Mouse (Mus musculus): Measurements from ENCODE around the gene Heatr3.

GRCm38 (mm10) chr8:88109241-88109640 lies 28.4 kb upstream of the Heatr3 start:
- TF ChIP-seq POLR2A (IDR thresholded peaks at IDR 0.05; ENCODE audit: low read depth, low read length) = no peak
- no peak for TF ChIP-seq CTCF (IDR thresholded peaks at IDR 0.05; ENCODE audit: extremely low read depth, insufficient read length, insufficient replicate concordance, low read depth, low read length)
